13 mouse cellular contexts compared by ENCODE assay signal in the genomic region with DNA sequence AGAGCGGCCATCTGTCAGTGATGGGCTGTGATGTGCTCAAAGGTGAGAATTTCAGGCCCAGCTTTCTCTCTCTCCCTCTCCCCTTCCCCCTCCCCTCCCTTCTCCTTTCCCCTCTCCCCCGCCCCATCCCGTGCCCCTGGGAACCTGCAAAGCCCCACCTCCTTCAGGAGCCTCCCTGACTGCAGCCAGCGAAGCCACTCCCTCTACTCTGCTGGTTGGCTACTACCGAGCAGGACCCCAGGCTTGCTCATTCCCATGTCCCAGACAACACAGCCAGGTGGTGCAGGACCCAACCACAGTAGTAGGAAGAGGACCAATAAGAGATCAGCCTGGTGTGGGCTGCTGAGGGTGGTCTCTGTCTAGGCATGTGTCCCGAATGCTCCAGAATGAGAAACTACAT. TPM values are rescaled to one million over a fixed set of nuclear protein-coding genes. Genes with fewer than 3 reads are reported as not detected.
A peak's percentile ranks its signal among the peaks of the same experiment; 100 is the strongest.
DNase-seq lines count a peak whose midpoint lies in the region; ATAC-seq lines count a peak whose summit lies in the region.
"Had no signal": no experiment of that assay in that cellular context is flagged by ENCODE, and none has a peak within 500 bp of the region (broad histone marks: within the 10 kb centered on the region; RNA-seq: fewer than 3 reads in every experiment).

No protein-coding gene starts in this region.

- peak overlapping the region; percentile 8; the same call in 1 of the 2 replicates for H3K4me2 ChIP-seq in heart, embryonic 14.5 days (ENCODE audit: low read length)
- H3K4me2 ChIP-seq in forebrain, embryonic 12.5 days = peak overlapping the region; percentile 17; the same call in 1 of the 2 replicates
- H3K4me2 ChIP-seq in liver, embryonic 11.5 days = peak overlapping the region; percentile 34

- no peak overlapping the region for H3K9ac ChIP-seq in heart, embryonic 14.5 days (ENCODE audit: low read length)
- no peak overlapping the region for H3K9ac ChIP-seq in forebrain, embryonic 12.5 days
- no peak overlapping the region for H3K9ac ChIP-seq in liver, embryonic 11.5 days (ENCODE audit: low read depth, low read length)
- H3K9ac ChIP-seq: heart, embryonic 15.5 days had no signal

- no peak overlapping the region for H3K27ac ChIP-seq in heart, embryonic 14.5 days (replicated peaks in 1 of 2; ENCODE audit: control insufficient read depth in 1 of 2, insufficient read depth in 1 of 2, low read depth in 2 of 2, low read length in 2 of 2)
- H3K27ac ChIP-seq in forebrain, embryonic 12.5 days = no peak overlapping the region
- no peak overlapping the region for H3K27ac ChIP-seq in liver, embryonic 11.5 days (ENCODE audit: low read depth, low read length)
- H3K27ac ChIP-seq: heart, embryonic 15.5 days had no signal

- H3K4me1 ChIP-seq in heart, embryonic 14.5 days (ENCODE audit: control insufficient read depth in 2 of 2, insufficient read depth in 2 of 2, low read length in 2 of 2) = peaks cover 11 to 16% of the 10 kb centered on the region in 2 experiments
- peaks cover 21% of the 10 kb centered on the region for H3K4me1 ChIP-seq in forebrain, embryonic 12.5 days
- H3K4me1 ChIP-seq in liver, embryonic 11.5 days (replicated peaks; ENCODE audit: control insufficient read depth, insufficient read depth, low read length) = peaks cover 14% of the 10 kb centered on the region; the same call in 1 of the 2 replicates

- WGBS in heart, embryonic 14.5 days = 25% methylated on average over 6 of the region's 6 CpGs
- 13% methylated on average over 5 of the region's 6 CpGs for WGBS in forebrain, embryonic 12.5 days
- 12% methylated on average over 6 of the region's 6 CpGs for WGBS in liver, embryonic 11.5 days

- no peaks in the 10 kb centered on the region for H3K9me3 ChIP-seq in heart, embryonic 14.5 days (ENCODE audit: control insufficient read depth, low read length)
- H3K9me3 ChIP-seq in forebrain, embryonic 12.5 days = no peaks in the 10 kb centered on the region
- no peaks in the 10 kb centered on the region for H3K9me3 ChIP-seq in liver, embryonic 11.5 days (ENCODE audit: control insufficient read depth, low read length)
- H3K9me3 ChIP-seq: heart, embryonic 15.5 days had no signal

- ATAC-seq in heart, embryonic 14.5 days (ENCODE audit: insufficient number of reproducible peaks, insufficient read depth, low FRiP score, low read depth) = no peak
- ATAC-seq in forebrain, embryonic 12.5 days (ENCODE audit: low FRiP score) = peak; percentile 51; the same call in 1 of the 2 replicates
- peak; percentile 55 for ATAC-seq in liver, embryonic 11.5 days (replicated peaks; ENCODE audit: low FRiP score)
- no peak for ATAC-seq in erythroblast, adult 5-6 weeks (replicated peaks; ENCODE audit: low FRiP score, poor library complexity, severe bottlenecking)

- intact Hi-C loops in heart, postnatal 36 days (cut with DNase I) = no loop called here

- DNase-seq in heart, postnatal 36 days = no peak
- DNase-seq in ES-CJ7 (ENCODE audit: low read depth, low spot score) = peak; percentile 64
- no peak for DNase-seq in liver, embryonic 11.5 days (ENCODE audit: low spot score)
- DNase-seq in spleen, adult 12 weeks (ENCODE audit: low spot score) = no peak
- no peak for DNase-seq in cerebellum, adult 11-12 months
- DNase-seq: cerebellum, postnatal 14 days; thymus, postnatal 36 days had no signal

- no peaks in the 10 kb centered on the region for H3K36me3 ChIP-seq in heart, embryonic 14.5 days (ENCODE audit: control insufficient read depth, insufficient read depth, low read length)
- H3K36me3 ChIP-seq in forebrain, embryonic 12.5 days (replicated peaks) = no peaks in the 10 kb centered on the region
- H3K36me3 ChIP-seq in liver, embryonic 11.5 days (ENCODE audit: control insufficient read depth, insufficient read depth, low read length) = no peaks in the 10 kb centered on the region
- H3K36me3 ChIP-seq: heart, embryonic 15.5 days had no signal

- H3K27me3 ChIP-seq in heart, embryonic 14.5 days (ENCODE audit: control insufficient read depth, insufficient read depth, low read length) = no peaks in the 10 kb centered on the region
- no peaks in the 10 kb centered on the region; the same call in 1 of the 2 replicates for H3K27me3 ChIP-seq in forebrain, embryonic 12.5 days
- 0 out of 2 replicates have a peak, but pooled peaks cover 6% of the 10 kb centered on the region for H3K27me3 ChIP-seq in liver, embryonic 11.5 days (replicated peaks; ENCODE audit: control insufficient read depth, insufficient read depth, low read length)

- no peak overlapping the region for H3K4me3 ChIP-seq in heart, embryonic 14.5 days (ENCODE audit: control insufficient read depth in 1 of 2, insufficient read depth in 1 of 2, low read depth in 1 of 2, low read length in 2 of 2)
- no peak overlapping the region for H3K4me3 ChIP-seq in forebrain, embryonic 12.5 days (replicated peaks)
- H3K4me3 ChIP-seq in liver, embryonic 11.5 days (ENCODE audit: low read depth, low read length) = no peak overlapping the region
- H3K4me3 ChIP-seq: heart, embryonic 15.5 days had no signal

RNA-seq across cellular contexts. Expression of a gene that starts 5.3 kb away (rescaled TPM):
- not detected in 2 replicates for polyA plus RNA-seq in heart, embryonic 14.5 days (2014; fragmentation: Nextera tagmentation; extraction: Ambion mirVana)
- total RNA-seq in heart, postnatal 36 days (2021) = not detected
- polyA plus RNA-seq in forebrain, embryonic 12.5 days (2016; fragmentation: Nextera tagmentation; extraction: Ambion mirVana) = 0.09 TPM in 2 replicates
- polyA plus RNA-seq in liver, embryonic 11.5 days (2014; fragmentation: Nextera tagmentation; extraction: Ambion mirVana) = 0.33 and 0.35 TPM in 2 replicates
- not detected in 2 replicates for total RNA-seq in erythroblast, adult 5-6 weeks (2015; ENCODE audit: low replicate concordance)
- not detected in 2 replicates for total RNA-seq in erythroblast, adult 5-6 weeks (2017; ENCODE audit: low replicate concordance)
- total RNA-seq: adrenal gland, adult 2 months had no signal
- polyA plus RNA-seq: C2C12 had no signal

RNA-seq across cellular contexts. Expression of a gene that starts 49.7 kb away (rescaled TPM):
- 0.12 and 0.47 TPM in 2 replicates for polyA plus RNA-seq in heart, embryonic 14.5 days (2014; fragmentation: Nextera tagmentation; extraction: Ambion mirVana)
- 1 to 10 TPM in 1 of 2 experiments, under 1 TPM in 1; 0.81 to 2.0 TPM for total RNA-seq in heart, postnatal 36 days (2021)
- 1.1 and 1.5 TPM in 2 replicates for polyA plus RNA-seq in forebrain, embryonic 12.5 days (2016; fragmentation: Nextera tagmentation; extraction: Ambion mirVana)
- 0.38 and 0.75 TPM in 2 replicates for polyA plus RNA-seq in liver, embryonic 11.5 days (2014; fragmentation: Nextera tagmentation; extraction: Ambion mirVana)
- 1.9 TPM in 1 of 2 replicates, not detected in the other for total RNA-seq in erythroblast, adult 5-6 weeks (2015; ENCODE audit: low replicate concordance)
- 0.09 and 0.98 TPM in 2 replicates for total RNA-seq in erythroblast, adult 5-6 weeks (2017; ENCODE audit: low replicate concordance)

Comparison
In these comparisons a context has a peak if more than half of its experiments do, and no peak if none do; other contexts are left out.
1. ATAC-seq: peak in forebrain, embryonic 12.5 days (single experiment) and liver, embryonic 11.5 days (single experiment); none in heart, embryonic 14.5 days (single experiment) and erythroblast, adult 5-6 weeks (single experiment).
2. Peak in every context shown above with its lines, with median percentiles within 50 percentile points of each other: H3K4me2 ChIP-seq.